Mouse (Mus musculus) left cerebral cortex, adult 8-10 months (tissue): Measurements from ENCODE around the gene Senp7. TPM values are rescaled to one million over a fixed set of nuclear protein-coding genes. Genes with fewer than 3 reads are reported as not detected.
"Not testable (repeated sequence)": the region's sequence is repeated elsewhere in the genome, so short reads cannot be mapped to it uniquely, and the experiment has no call there.

Source experiments
- DNase-seq, 2 experiments: peaks; one replicate each; pipeline ENCODE4 v3.0.0; 2022; ENCODE audit warnings: low spot score in 2 of 2
- microRNA-seq, 2 experiments: library from miRNA; unstranded; fragments of <30 nt; microRNA quantifications; one replicate each; pipeline ENCODE4 v1.2.0; 2022
- total RNA-seq, 4 experiments: library from RNA; stranded (reverse); gene quantifications; 2 replicates each; pipeline ENCODE4 v1.2.4; 2022

Gene Senp7
- total RNA-seq, 4 experiments from 2014 or later = 39.2 to 44.4 (median 42.8) TPM

DNA sequence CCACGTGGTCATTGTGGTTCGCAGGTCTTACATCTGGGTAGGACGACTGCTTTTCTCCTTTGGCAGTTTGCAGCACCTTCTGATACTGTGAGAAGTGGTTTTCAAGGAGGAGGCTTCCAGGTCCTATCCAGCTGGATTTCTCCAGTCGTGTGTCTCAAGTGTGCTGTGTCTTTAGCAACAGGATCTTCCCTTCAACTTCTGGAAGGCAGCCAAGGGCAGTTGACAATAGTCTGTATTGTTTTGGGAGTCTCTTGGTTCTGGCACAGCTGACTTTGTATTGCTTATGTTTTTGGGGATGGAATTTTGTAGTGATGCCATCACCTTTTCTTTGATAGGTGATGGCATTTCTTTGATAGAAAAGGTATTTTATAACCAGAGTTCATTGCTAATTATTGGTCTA, 86.0 kb downstream of the Senp7 start:
- no peak for DNase-seq

DNA sequence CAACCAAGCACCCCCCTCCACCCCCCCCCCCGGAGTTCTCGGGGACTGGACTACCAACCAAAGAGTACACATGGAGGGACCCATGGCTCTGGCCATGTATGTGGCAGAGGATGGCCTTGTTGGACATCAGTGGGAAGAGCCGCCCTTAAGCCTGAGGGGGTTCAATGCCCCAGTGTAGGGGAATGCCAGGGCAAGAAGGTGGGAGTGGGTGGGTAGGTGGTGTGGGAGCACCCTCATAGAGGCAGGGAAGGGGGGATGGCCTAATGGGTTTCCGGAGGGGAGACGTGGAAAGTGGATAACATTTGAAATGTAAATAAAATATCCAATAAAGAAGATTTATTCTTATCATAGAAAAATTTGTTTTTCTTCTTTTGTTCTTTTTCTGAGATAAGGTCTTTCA, 89.5 kb downstream of the Senp7 start:
- DNase-seq = not testable (repeated sequence)

DNA sequence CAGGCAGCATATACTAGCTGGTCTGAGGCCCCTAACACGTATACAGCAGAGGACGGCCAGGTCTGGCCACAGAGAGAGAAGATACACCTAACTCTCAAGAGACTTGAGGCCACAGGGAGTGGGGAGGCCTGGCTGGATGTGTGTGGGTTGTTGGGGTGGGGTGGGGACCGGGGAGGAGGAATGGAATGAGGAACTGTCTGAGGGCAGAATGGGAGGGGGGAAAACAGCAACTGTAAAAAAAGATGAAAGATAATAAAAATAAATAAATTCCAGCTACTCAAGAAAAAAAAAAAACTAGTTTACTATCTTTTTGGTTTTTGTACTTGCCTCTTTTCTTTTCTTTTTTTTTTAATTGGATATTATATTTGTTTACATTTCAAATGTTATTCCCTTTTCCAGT, 91.8 kb downstream of the Senp7 start:
- no peak for DNase-seq

DNA sequence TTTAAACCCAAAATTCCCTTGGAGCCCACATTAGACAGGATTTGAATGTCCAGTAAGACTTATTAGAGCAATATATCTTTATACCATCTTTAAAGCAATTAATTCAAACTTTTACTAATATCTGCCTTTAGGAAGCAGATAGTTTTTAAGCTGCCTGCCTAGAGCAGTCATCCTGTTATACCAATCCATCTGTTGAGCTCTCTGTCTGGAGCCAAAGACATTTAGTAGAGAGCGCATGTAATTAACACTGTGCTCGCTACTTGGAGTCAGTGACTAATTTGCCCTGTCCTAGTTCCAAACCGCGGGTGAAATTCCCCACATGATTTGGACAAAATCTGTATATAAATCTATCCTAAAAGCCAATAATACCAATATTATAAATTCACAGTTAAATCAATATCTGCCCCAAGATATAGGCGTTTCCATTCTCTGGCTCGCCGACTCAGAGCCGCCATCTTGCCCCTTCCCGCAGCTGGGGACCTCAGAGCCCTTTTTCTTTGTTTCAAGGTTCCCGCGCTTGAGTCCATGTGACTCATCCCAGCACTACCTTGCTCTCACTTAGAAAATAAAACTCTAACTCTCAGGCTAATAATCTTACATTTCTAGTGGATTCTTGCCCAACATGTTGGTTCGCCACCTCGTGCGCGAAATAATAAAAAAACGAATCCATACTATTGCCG, 96.9 kb downstream of the Senp7 start:
- no peak for DNase-seq

DNA sequence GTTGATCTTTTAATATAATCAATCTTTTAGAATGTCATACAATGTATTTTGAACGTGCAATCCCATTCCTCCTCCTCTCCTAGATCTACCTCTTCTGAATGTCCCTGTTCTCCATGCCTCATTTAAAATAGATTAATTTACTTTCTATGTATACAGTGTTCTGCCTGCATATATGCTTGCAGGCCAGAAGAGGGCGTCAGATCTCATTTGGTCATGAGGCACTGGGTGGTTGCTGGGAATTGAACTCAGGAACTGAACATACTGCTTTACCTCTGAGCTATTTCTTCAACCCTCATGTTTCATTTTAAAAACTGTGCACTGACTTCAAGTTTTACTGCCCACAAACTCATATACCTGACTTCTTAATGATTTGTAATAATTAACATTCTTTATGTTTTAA, 99.5 kb downstream of the Senp7 start:
- no peak for DNase-seq

DNA sequence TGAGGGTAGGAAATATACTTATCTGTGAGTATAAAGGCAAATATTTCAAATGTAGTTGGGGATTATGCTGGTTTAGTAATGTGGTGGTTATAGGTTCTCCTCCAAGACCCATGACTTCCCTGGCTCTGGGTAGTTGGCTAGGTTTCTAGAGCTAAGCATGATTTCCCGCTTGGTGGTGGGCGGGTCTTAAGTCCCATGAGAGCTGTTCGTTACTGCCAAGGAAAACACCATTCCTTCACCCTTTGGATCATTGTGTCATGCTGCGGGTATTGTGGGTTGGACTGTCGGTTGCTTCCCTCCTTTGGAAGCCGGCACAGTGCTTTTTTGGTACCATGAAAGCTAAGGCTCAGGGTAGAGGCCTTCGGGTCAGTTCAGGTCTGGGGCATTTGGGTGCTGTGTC, 115.3 kb downstream of the Senp7 start:
- DNase-seq = no peak

DNA sequence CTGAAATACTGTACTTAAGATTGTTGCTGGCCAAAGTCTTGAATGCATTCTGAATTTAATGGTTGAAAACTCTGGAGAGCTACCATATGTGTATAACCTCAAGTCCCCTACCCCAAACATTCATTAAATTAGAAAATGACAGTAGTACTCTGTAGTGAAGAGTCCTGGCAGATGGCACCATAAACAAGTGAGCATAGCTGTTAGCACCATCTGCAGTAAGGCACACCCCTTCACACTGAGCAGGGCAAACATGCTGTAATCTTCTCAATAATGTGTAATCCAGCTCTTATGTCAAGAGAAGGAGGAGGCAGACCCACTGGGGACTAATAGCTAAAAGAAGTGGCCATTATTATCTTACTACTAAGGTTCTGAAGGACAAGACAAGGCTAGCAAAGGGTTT, 122.1 kb downstream of the Senp7 start:
- no peak for DNase-seq

DNA sequence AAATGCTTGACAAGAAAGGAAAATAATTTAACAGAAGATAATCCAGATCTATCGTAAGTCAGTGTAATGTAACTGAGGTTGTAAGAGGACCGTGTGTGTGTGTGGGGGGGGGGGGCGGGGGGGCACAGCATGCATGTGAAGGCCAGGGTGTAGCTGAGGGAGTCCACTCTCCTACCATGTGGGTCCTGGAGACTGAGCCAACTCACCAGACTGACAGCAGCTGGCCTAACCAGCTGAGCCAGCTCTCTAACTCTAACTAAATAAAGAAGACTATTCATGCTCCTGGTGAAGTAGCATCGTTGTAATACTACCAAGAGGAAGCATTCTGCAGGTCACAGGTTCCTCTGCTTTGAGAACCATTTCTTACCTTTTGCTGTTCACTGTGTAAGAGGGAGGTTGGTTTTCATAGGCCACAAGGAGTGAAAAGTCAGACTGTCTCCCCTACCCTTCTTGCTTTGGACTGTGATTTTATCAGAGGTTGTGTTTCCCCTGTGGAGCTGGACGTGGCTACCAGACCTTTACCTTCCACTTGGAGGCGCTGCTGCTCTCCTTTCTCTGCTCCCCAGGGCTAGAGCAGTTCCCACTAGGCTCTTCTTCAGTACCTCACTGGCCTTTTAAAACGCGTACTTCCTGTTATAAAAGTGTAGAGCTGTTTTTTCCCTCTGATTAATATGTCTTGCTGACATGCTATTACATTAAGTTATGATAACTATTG, 127.9 kb downstream of the Senp7 start:
- no peak for DNase-seq

DNA sequence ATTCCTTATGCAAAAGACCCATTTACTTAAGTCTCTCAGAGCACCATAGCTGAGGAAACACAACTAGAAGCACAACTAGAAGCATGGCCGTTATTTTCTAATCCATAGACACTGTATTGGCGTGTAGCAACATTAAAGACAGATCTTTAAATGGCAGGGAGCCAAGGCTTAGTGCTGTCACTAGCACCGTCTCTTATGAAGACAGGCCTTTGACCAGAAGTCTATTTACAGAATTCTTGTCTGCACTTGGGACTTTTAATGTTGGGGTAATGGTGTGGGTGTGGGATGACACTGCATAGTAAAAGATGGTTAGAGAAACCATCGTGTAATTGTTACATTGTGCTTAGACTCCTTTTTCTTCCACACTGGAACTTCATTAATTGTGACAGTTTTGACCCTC, 138.7 kb downstream of the Senp7 start:
- DNase-seq = no peak

DNA sequence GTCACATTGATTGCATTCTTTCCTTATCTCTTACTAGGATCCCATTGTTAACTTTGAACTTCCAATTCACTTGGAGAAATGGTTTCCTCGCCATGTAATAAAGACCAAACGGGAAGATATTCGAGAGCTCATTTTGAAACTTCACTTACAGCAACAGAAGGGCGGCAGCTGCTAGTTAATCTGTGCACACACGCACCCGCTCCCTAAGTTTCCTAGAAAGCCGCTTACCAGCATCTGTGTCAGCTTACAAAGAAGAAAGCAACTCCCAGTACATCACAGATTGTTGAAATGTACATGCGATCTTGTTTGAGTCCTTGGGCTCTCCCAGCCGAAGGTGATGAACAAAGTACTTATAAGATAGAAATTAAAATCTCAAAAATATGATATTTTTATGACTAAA, 140.1 kb downstream of the Senp7 start:
- DNase-seq = no peak

DNA sequence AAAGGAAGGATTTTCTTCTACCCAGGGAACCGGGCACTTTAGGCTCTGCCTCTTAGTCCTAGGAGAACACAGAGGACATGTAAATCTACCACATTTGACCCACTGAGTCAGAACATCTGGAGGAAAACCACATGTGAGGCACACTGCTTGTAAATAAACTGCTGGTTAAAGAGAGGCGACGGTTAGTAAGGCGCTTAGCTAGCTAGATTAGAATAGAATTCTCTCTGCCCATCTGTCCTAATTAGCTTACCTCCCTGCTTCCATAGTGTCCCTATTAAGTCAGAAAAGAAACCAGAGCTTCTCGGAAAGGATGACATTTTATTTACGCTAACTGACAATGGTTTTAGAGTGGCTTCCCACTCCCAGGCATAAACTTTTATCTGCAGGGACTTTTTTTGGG, 155.9 kb downstream of the Senp7 start, which contains the start of gene Impg2:
Impg2 (plus strand) TSS at position 263 of the 400 bp plus-strand sequence.
- DNase-seq = no peak

DNA sequence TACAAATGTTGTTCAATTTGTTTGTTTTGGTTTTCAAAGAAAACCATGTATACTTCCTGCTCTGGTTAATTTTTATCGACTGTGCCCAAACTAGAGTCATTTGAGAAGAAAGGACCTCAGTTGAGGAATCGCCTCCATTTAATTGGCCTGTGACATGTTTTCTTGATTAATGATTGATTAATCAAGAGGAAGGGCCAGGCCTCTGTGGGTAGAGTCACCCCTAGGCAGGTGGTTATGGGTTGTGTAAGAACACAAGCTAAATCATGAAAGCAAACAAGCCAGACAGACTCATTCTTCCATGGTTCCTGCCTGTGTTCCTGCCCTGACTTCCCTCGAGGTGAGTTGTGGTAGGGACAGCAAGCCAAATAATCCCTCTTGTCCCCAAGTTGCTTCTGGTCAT, 164.6 kb downstream of the Senp7 start:
- no peak for DNase-seq

DNA sequence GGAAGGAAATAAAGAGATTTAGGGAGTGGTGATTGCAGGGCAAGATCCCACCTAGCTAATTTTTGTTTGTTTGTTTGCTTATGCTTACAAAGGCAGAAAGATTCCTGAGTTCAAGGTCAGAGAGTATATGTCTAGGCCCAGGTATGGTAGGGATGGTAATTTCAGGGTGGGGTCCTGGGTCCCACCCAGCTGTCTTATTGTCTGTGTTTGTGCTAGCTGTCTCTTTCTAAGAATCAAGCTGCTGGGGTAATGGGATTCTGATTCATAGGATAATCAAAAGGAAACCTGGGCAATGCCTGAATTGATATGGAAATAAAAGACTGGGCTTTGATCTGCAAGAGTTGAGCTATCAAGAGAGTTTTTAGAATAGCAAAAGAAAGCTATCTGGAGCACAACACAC, 179.5 kb downstream of the Senp7 start:
- DNase-seq = no peak

DNA sequence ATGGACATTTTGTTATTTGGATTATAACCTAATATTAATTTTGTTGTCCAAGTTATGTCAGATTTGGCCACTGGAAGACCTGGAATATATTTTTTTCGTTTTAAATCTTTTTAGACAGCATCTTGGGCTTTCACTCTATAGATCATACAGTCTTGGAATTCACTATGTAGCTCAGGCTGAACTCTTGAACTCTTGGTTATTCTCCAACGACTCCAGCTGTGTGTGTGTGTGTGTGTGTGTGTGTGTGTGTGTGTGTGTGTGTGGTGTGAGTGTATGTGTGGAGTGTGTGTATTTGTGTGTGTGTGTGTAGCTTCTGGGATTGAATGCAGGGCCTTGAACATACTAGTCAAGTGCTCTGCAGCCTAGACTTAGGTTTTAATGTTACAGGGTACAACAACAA, 181.3 kb downstream of the Senp7 start:
- DNase-seq = no peak

DNA sequence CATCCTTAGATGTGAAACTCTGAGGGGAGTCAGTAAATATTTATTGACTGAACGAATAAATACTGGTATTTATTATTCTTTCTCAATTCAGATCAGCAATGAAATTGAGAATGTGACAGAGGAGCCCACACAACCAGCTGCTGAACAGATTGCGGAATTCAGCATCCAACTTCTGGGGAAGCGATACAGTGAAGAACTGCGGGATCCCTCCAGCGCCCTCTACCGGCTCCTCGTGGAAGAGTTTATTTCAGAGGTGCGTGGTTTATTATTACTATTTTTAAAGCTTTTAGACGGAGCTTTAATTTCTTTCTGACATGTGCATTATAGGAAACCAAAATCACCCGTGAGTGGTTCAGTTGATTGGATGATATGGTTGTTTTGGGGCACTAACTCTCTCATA, 183.2 kb downstream of the Senp7 start:
- no peak for DNase-seq

DNA sequence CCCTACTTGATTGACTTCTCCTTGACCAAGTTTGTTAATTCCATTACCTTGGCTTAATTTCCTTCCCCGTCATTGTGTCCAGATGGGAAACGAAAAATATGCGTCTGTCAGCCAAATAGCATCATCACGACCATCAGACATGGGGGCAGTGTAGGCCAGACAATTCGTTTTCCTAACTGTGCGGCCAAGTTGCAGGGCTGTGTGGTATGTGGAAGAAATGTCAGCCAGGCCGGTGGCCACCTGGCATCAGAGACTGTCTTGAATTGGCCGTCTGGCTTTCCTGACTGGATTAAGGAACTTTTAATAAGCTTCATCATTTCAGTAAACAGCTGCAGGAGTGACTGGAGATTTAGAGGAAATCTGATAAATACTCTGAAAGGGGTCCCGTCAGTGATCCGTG, 184.6 kb downstream of the Senp7 start:
- DNase-seq = no peak

Small RNA genes lying within 50 kb of the gene (microRNA-seq; reads per million reads assigned to microRNA genes)
- 0 reads per million in 2 experiments for gene Gm24047

Other genes starting within 250 kb of the Senp7 start
- gene Nfkbiz, start 209.4 kb upstream of the Senp7 start, total RNA-seq = 1 to 10 TPM; 3.3 to 4.8 (median 3.9) TPM
- 10 to 100 TPM; 11.3 to 13.0 (median 11.6) TPM for gene Nxpe3, start 153.1 kb upstream of the Senp7 start, total RNA-seq
- 10 to 100 TPM; 13.0 to 17.7 (median 15.0) TPM for gene Cep97, start 113.5 kb upstream of the Senp7 start, total RNA-seq
- gene Rpl24, start 82.1 kb upstream of the Senp7 start, total RNA-seq = 100 to 1,000 TPM; 369 to 438 (median 401) TPM
- gene Zbtb11, start 74.5 kb upstream of the Senp7 start, total RNA-seq = 10 to 100 TPM; 44.1 to 46.6 (median 46.5) TPM
- gene Pcnp, start 18.6 kb upstream of the Senp7 start, total RNA-seq = 100 to 1,000 TPM; 173 to 198 (median 182) TPM
- 10 to 100 TPM in 1 of 4 experiments, 1 to 10 TPM in 3; 8.6 to 10.4 (median 9.1) TPM for gene Trmt10c, start 10.5 kb upstream of the Senp7 start, total RNA-seq
- gene Impg2, start 156.0 kb downstream of the Senp7 start, total RNA-seq = under 1 TPM; 0.41 to 0.68 (median 0.55) TPM